Mouse (Mus musculus) olfactory bulb, adult 2 months (tissue): ENCODE data around the gene Prss50.

Experiments used
- CTCF ChIP-seq: fragments of 200-500 bp; IDR thresholded peaks from 2 replicates; pipeline ENCODE4 v1.5.1; 2012; ENCODE audit warnings: low read depth, mild to moderate bottlenecking, low read length, moderate library complexity; ENCODE audit not compliant: insufficient read depth
- POLR2A ChIP-seq: fragments of 200-500 bp; IDR thresholded peaks from 2 replicates; pipeline ENCODE4 v1.6.1; 2012; ENCODE audit warnings: mild to moderate bottlenecking, low read depth, low read length, moderate library complexity; ENCODE audit not compliant: insufficient read depth

GRCm38 (mm10) chr9:110909371-110909967 is 51.7 kb downstream of the Prss50 start:
- TF ChIP-seq CTCF (no peak), POLR2A (no peak)
